Mouse (Mus musculus): ENCODE results near the gene Traip. TPM values are rescaled to one million over a fixed set of nuclear protein-coding genes. Genes with fewer than 3 reads are reported as not detected.

Gene Traip
- under 1 TPM; 0.46 to 0.88 TPM for total RNA-seq (2021)
- long read RNA-seq, experiment 1, partial matches to known transcripts = 0 of 1 reads
- long read RNA-seq, experiment 1, other reads (novel, unspliced or antisense) = 1 of 1 reads
- long read RNA-seq, experiment 2, partial matches to known transcripts = 0 of 1 reads
- long read RNA-seq, experiment 2, other reads (novel, unspliced or antisense) = 1 of 1 reads

DNA sequence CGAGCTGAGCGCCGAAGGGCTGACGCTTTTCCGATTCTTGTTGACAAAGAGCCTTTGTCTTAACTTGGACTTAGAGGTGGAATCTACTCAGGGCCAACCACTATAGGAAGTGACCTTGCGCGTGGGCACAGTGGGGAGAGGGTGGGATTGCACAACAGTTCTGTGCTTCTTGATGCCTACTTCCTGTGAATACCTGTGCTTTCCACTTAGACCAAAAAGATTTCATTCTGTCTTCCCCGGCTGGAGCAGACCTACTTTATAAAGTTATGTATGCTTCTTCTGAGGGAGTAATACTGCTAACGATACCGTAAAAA lies at the start of gene Traip:
TSS of gene Traip (plus strand) at position 215 of the 314 bp plus-strand sequence.
- no peak for DNase-seq

DNA sequence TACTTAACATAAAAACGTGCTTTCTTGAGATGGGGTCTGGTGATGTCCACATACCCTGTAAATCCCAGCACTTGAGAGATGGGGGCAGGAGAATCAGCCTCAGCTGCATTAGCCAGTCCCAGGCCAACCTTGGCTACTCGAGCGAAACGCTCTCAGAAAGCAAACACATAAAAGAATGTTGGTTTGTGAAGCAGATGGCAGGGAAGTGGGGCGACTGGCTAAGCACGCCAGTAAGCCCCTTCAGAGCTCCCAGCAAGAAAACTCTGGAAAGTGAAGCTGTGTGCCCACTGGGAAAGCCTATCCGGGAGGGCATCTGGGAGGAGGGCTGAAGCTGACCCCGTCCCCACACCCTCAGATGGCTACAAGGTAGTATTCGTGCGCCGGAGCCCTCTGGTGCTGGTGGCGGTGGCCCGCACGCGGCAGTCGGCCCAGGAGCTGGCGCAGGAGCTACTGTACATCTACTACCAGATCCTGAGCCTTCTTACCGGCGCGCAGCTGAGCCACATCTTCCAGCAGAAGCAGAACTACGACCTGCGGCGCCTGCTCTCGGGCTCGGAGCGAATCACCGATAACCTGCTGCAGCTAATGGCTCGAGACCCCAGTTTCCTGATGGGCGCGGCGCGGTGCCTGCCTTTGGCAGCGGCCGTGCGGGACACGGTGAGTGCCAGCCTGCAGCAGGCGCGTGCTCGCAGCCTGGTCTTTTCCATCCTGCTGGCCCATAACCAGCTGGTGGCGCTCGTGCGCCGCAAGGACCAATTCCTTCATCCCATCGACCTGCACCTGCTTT lies 48.9 kb upstream of the Traip start:
- DNase-seq = no peak

DNA sequence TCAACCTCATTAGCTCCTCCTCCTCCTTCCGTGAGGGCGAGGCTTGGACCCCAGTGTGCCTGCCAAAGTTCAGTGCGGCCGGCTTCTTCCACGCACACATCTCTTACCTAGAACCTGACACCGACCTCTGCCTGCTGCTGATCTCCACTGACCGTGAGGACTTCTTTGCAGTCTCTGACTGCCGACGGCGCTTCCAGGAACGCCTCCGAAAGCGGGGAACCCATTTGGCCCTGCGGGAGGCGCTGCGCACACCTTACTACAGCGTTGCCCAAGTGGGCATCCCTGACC lies 48.4 kb upstream of the Traip start:
- DNase-seq = no peak

DNA sequence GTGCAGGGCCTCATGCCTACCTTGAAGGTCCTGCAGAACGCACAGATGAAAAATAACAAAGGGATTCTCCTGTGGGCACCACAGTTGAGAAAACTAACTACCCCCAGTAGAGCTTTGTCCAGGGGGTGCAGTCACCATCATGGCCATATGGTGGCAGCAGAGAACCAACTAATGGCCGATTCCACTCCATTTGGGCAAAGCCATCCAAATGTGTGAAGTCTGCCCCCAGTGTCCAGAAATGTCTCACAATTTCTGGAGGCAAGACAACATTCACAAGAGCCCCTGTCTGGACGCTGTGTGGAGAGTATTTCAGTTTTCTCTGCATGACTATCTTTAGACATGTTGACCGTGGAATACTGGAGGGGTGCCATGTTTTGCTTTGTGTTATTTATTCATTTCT lies 45.2 kb upstream of the Traip start:
- peak; percentile 73 for DNase-seq

DNA sequence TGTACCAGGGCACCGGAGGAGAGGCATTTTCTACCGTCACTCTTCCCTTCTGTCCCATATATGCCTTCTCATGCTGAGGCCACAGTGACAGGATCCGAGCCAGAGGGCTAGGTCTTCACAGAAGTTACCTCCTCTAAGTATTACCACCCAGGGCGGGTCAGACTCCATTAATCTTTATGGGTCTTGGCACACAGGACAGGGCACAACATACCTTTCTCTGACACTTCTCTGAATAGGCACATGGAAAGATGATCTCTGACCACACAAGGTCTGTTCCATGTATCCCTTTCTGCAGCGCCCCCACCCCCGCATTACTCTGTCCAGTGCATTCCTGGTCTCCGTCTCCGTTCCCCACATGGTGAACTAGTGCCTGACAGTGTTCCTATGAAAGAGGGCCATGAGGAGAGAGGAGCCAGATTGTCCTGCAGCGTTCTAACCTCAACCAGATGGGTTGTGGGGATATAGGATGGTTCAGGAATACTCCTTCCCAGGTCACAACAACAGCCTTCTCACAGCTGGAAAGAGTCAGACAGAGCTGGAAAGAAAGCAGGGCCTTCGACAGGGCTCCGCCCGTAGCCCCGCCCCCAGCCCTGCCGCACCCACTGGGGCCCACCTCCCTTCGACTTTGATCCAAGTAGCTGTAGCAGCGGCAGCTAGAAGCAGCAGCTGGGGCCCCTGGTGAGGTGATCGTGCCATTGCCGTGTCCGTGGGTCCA lies 43.5 kb upstream of the Traip start, which contains the start of gene Mst1r:
TSS of gene Mst1r (plus strand) at position 622 of the 715 bp plus-strand sequence.
- peak; percentile 85 for DNase-seq

DNA sequence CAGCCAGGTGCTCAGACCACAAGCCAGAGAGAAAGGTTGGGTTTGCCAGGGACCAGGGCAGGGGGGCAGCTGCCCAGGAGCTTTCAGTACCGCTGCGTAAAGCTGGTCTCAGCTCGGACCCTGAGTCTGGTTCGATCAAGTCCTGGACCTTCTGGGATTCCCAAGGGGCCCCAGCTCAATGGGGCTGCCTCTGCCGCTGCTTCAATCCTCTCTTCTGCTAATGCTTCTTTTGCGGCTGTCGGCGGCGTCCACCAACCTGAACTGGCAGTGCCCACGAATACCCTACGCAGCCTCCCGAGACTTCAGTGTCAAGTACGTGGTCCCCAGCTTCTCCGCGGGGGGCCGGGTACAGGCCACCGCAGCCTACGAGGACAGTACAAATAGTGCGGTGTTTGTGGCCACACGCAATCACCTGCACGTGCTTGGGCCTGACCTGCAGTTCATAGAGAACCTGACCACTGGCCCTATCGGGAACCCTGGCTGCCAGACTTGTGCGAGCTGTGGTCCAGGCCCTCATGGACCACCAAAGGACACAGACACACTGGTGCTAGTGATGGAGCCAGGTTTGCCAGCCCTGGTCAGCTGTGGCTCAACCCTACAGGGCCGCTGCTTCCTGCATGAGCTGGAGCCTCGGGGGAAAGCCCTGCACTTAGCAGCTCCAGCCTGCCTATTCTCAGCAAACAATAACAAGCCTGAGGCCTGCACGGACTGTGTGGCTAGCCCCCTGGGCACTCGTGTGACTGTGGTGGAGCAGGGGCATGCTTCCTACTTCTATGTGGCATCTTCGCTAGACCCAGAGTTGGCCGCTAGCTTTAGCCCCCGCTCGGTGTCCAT lies 42.8 kb upstream of the Traip start:
- no peak for DNase-seq

DNA sequence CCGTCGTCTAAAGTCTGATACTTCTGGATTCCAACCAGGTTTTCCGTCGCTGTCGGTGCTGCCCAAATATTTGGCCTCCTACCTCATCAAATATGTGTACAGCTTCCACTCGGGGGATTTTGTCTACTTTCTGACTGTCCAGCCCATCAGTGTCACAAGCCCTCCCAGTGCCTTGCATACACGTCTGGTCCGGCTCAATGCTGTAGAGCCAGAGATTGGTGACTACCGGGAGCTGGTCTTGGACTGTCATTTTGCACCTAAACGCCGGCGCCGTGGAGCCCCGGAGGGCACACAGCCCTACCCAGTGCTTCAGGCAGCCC lies 42.2 kb upstream of the Traip start:
- DNase-seq = no peak

DNA sequence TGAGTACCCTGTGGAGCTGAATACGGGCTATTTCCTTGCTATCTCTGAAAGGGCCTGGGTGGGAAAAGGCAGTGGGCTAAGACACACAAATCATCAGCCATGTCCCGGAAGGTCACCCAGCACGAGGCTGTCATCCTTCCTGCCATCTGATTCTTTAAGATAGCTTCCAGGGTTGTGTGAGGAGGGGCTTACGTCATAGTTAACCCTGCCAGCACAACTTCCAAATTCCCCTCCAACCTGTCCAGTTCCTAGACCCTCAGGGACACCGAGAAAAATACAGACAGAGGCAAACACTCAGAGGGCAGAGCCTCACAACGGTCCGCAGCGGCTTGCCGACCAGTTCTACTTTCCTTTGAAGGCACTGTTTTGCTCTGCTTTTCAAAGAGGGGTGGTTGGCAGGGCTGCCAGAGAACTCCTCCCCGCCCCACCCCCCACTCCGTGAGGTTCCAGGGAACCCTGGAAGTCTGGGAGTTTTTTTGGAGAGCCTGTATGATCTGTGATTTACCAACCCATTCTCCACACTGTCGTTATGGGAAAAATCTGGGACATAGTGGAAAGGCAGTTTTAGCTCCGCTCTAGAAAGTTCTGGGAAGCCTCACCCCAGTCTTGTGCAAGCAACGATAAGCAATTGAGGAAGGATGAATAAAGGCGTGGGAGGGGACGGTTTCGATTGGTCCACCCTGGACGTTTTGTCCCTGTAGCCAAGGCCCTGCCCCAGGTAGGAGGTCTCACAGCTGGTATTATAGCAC lies 41.4 kb upstream of the Traip start:
- DNase-seq = peak; percentile 45

DNA sequence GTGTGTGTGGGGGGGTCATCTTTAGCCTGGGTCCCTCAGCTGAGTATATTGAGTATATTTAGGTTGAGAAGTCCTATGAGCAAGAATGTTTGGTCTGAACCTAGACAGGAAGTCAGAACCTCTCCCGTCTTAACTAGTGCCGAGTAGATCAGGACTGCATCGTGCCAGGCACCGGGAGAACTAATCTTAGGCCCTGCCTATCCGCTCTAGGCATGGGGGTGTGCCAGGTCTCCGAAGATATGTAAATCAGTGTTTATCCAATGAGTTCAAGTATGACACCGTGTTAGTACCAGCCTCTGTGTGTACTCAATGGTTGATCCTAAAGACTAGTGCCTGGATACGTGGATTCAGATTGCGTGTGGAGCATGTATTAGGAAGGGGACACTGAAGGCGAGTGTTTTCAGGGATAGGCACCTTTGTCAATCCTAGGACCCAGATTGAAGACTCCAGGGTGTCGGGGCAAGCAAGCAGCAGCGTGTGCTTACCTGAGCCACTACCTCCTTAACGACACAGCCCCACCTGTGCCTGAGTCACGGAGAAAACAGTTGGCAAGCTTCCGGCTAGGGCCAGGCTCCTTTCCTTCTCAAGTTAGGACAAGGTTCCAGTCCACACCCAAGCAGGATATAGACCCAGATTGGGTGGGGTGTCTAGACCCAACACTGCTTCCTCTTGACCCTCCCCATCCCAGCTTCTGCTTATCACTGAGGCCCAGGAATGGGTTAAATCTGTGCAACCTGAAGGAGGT lies 39.7 kb upstream of the Traip start:
- no peak for DNase-seq

DNA sequence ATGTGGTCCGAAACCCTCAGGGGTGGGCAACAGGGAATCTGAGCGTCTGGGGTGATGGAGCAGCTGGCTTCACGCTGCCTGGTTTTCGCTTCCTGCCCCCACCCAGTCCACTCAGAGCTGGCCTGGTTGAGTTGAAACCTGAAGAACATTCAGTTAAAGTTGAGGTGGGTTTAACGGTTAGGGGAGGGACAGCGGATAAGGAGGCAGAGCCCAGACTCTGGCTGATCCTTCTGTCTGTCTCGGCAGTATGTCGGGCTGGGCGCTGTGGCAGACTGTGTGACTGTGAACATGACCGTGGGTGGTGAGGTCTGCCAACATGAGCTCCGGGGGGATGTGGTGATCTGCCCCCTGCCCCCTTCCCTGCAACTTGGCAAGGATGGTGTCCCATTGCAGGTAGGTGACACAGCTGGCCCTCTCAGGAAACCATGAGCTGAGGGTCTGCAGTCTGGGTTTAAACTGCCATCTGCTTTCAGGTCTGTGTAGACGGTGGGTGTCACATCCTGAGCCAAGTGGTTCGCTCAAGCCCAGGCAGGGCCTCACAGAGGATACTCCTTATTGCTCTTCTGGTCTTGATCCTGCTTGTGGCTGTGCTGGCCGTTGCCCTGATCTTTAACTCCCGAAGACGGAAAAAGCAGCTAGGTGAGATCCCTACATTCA lies 35.0 kb upstream of the Traip start:
- DNase-seq = no peak

DNA sequence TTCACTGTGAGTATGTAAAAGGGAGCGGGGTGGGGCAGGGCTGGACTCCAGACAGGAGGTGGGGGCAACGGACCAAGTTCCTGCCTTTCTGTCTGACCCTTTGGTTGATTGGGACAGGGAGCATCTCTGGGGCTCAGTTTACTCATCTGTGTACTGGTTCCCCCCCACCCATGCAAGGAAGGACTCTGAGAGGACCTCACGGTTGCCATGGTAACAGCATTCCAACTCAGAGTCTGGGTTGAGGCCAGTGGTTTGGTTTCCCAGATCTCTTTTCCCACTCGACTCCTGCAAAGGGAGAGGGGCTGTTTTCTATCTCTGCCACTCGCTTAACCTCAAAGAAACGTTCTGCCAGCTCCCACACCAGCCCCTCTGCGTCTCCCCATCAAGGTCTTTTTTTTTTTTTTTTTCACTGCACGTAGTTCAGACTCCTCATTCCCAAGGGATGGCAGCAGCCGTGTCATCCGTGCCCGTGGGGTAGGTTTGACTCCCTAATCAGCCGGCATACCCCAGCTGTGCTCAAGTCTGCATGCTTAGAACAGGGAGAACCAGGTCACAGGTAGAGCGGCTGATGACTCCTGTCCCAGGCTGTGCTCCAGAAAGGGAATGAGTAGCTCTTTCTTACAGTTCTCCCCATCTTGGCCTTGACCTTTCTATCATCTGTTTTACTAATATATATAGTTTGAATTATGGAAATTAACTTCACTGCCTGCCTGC lies 31.9 kb upstream of the Traip start:
- DNase-seq = no peak

DNA sequence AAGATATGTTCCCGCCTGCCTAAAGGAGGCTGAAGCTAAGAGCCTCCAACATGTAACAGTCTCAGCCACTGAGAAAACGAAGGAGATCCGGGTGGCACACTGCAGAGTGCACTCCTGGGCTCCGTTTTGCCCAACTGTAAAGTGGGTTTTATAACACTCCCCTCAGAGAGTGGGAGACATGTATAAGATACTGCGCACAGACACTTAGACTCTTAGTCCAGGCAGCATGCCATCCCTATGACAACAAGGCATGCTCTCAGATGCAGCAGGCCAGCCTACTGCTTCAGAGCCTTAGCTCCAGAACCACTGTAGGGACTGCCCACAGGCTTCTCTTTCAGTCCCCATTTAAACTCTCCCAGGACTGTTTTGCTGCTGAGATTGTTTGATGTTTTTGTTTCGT lies 31.1 kb upstream of the Traip start:
- no peak for DNase-seq

DNA sequence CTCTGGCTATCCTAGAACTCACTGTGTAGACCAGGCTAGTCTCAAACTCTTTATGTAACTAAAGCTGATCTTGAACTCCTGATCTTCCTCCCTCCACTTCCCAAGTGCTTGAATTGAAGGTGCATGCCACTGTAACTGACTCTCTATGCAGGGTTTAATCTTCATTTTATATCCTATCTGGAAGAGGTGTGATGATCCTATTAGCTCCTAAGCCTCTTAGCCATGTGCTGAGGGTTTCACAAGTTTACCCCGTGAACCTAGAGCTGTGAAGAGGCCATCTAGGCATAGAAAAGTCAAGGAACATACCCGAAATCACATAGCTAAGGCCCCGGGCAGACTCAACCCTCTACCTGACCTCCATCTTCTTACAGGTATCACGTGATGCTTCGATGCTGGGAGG lies 30.5 kb upstream of the Traip start:
- DNase-seq = no peak

DNA sequence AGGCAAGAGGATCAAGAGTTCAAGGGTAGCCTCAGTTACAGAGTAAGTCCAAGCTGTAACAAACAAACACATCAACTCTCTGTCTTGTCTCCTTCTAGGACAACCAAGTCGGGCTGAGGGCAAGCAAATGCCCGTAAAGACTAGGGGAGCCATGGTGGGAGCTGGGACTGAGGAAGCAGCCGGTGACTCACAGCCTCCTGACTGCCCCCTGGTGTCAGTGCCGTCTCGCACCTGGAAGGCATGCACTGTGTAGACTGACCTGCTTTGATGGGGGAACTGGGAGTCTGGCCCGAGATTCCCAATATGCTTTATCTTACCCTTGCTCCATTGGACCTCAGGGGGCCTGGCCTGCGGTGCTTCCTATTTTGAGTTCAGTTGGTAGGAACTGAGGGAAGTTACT lies 26.9 kb upstream of the Traip start:
- DNase-seq = no peak

DNA sequence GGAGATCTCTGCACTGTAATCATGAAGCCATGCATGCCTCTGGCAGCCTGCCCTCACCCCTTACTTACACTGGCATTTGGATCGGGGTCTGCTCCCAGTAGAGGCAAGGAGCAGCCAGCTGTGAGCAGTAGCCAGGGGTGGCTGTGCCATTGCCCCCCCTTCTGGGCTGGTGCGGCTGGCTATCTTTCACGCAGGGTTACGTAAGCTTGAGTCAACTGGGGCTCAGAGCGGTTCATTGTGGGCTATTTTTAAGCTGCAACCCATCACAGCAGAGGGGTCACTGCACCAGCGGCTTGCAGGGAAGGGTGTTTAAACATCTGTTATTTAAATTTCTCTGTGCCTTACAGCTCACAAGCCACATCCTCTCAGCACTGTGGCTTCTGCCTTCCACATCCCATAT lies 26.0 kb upstream of the Traip start:
- DNase-seq = peak; percentile 62

DNA sequence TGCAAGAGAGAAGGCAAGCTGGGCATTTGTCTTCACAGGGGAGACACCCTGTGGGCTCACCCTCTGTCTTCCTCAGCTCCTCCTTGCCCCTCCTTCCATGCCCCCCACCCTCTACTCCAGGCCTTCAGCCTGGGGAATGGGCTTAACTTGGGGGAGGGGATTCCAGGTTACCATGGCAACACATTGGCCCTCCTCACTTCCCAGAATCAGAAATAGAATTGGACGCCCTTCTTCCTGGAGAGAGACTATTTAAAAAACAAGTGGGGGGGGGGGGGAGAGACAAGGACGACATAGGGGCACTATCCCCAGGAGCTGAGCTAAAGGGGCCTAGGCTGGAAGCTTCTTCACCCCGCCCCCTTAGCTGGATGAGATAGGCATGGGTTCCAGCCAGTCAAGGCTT lies 24.7 kb upstream of the Traip start:
- no peak for DNase-seq

DNA sequence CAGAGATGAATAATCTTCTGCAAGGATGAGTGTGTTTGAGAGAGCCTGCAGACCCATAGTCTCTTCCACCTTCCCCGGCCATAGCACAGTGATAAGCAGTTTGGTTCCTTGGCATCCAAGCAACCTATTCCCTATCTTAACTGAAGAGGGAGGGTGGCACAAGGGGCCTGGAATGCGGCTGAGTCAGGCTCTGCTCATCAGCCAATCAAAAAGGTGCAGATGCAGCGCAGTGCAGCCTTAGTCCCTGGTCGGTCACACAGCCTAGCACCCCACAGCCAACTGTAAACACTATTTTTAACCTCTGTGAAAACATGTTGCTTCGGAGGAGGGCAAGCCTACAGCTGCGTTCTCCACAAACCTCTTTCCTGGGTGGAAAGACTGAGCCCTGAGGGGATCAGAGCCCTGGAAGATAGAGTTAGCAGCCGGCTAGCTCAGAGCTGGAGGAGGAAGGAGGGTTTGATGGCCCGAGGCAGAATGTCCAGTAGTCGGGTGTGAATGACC lies 23.0 kb upstream of the Traip start:
- DNase-seq = no peak

DNA sequence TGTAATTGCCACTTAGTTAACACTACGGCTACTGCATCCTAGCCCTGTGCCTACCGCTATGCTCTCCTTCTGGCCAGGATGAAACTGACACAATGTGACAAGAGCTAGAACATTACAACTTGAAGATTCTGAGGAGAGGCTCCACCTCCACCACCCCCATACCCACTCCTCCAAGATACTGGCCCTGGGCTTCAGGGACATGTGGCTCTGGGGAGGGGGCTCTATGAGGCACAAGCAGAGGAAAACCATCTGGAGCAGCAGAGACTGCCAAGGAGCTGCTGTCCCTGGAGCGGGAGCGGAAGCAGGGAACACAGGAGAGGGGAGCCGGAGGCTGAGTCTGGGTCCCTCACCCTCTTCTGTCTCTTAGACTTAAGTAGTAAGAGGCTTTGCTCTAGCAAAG lies 22.2 kb upstream of the Traip start:
- no peak for DNase-seq

DNA sequence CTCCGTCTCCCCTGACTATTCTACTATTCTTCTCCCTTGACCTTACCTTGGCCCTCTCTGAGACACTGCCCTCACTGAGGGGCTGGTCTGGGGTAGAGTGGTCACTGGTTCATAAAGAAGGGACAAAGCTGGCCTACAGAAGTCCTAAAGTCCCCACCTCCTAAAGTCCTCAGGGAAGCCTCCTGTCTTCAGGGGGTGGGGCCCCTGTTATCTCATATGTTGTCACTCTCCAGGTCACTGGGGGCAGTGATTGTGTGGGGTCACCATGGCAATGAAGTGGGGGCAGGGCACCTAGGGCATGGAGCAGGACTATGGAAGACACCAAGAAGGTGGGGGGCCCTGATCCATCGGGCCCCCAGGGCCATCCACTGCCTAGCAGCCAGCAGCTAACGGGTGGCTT lies 21.8 kb upstream of the Traip start, which contains the start of gene Actl11:
TSS of gene Actl11 (plus strand) at position 301 of the 400 bp plus-strand sequence.
- no peak for DNase-seq

DNA sequence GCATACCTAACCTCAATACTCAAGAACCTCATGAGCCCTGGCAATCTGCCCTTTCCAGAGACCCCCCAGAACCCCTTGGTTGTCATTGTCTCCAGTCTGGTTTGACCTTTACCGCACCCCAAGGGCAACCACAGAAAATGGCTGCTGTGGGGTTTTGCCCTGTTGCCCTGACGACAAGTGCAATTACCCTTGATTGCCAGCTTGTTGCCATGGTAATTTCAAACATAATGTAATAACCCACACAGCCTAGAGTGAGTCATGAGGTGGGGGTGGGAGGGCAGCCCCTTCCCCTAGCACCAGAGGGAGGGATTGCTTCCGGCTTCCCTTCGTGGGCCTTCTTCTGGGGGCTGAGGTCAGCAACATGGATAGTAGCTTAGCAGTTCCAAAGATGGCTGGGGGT lies 17.7 kb upstream of the Traip start:
- no peak for DNase-seq

Data from gastrocnemius, postnatal 25 days (tissue).